Mouse (Mus musculus): ENCODE data around the gene Pelo. TPM values are rescaled to one million over a fixed set of nuclear protein-coding genes. Genes with fewer than 3 reads are reported as not detected.

Gene Pelo
- polyA plus RNA-seq, 1 experiment from 2014 or later: 2.6 TPM

DNA sequence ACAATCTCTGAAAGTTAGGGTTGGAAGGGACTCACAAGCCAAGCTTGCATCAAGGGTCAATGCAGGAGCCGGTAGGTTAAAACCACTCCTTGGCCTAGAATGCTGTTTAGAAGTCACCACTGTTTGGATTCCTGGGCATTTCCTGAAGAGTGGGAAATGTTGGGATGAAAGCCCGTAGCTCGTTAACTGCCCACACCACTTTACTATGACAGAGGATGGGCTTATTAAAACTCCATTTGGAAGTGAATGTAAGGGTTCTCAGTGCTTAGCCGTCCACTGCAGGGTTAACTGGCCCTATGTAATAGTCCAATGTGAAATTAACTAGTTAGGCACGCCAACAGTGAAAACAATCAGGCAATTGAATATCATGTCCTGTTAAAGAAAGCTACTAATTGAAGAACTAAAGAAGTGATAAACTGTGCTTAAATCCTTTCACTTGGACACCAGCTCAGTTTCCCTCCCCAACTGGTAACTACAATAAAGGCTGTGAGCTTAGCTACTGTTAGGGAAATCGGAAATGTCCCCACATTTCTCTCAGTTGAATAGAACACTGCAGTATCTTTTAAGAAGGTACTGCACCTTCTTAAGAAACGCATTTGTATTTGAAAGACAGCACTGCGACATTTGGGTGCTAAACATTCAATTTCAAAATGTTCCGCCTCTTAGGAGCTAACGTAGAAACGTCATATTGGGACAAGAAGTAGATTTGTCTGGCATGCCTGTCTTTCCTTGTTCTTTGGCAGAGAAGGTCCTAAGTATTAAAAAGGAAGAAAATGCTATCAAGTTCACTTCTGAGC lies 10.6 kb upstream of the Pelo start:
- no peak for ATAC-seq (ENCODE audit: low read depth)
- 39% methylated on average over 11 of the region's 11 CpGs for WGBS (ENCODE audit: insufficient replicate concordance)
- Histone ChIP-seq H3K4me2 (ENCODE audit: low read depth, low read length) (peak overlapping the region; percentile 51), H3K36me3 (ENCODE audit: control insufficient read depth, insufficient read depth) (no peaks in the 10 kb centered on the region), H3K4me3 (ENCODE audit: low read depth, low read length) (peak overlapping the region; percentile 63), H3K27ac (ENCODE audit: low read length) (peak overlapping the region; percentile 83), H3K27me3 (ENCODE audit: control insufficient read depth, insufficient read depth, low read depth, low read length) (peaks cover 30% of the 10 kb centered on the region), H3K9ac (ENCODE audit: low read depth, low read length) (peak overlapping the region; percentile 15; the same call in 1 of the 2 replicates), H3K4me1 (ENCODE audit: control insufficient read depth, low read depth, low read length) (no peaks in the 10 kb centered on the region; the same call in 1 of the 2 replicates), H3K9me3 (replicated peaks; ENCODE audit: control insufficient read depth, low read length) (no peaks in the 10 kb centered on the region)

DNA sequence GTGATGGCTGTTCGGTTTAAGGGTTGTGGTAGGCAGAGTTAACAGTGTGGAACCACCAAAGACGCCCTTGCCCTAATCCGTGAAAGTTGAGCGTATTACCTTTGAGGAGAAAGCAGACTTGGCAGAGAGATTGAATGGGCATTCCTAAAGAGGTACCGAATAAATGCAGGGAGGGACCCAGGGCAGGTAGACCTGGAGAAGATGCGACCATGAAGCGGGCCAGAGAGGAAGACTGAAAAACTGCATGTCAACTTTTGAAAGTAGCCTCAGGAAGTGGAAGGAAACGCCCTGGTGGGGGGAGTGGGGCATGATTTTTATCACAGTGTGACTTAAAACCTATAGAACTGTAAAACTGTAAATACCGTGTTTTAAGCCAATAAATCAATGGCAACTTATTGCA lies 9.4 kb upstream of the Pelo start:
- H3K9me3 ChIP-seq (replicated peaks; ENCODE audit: control insufficient read depth, low read length): no peaks in the 10 kb centered on the region
- no peak overlapping the region for H3K4me2 ChIP-seq (ENCODE audit: low read depth, low read length)
- ATAC-seq (ENCODE audit: low read depth): no peak
- H3K9ac ChIP-seq (ENCODE audit: low read depth, low read length): no peak overlapping the region
- H3K27ac ChIP-seq (ENCODE audit: low read length): no peak overlapping the region
- H3K36me3 ChIP-seq (ENCODE audit: control insufficient read depth, insufficient read depth): no peaks in the 10 kb centered on the region
- H3K4me3 ChIP-seq (ENCODE audit: low read depth, low read length): no peak overlapping the region
- H3K27me3 ChIP-seq (ENCODE audit: control insufficient read depth, insufficient read depth, low read depth, low read length): peaks cover 30% of the 10 kb centered on the region
- WGBS (ENCODE audit: insufficient replicate concordance): 57% methylated on average over 9 of the region's 9 CpGs
- H3K4me1 ChIP-seq (ENCODE audit: control insufficient read depth, low read depth, low read length): no peaks in the 10 kb centered on the region; the same call in 1 of the 2 replicates

- no peak overlapping the region for H3K9ac ChIP-seq (ENCODE audit: low read depth, low read length)
- ATAC-seq (ENCODE audit: low read depth): no peak
Observed at GRCm38 (mm10) chr13:115098227-115098626, 8.2 kb upstream of the Pelo start.

DNA sequence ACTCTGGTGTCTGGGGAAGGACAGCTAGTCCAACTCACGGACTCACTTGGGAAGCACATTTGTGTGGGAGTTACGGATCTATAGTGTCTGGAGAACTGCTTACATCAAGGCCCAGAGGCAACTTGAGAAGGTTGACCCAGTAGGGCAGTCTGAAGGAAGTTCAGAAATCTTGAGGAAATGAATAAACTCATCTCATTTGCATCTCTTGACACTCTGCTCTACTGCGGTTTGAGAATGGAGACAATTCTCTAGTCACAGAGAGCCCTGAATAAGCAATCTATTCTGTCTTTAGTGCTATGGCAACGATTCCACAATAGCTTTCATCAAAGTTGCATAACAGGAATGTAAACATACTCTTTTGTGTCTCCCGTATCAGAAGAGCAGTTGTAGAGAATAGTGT lies 7.0 kb upstream of the Pelo start:
- Histone ChIP-seq H3K9me3 (replicated peaks; ENCODE audit: control insufficient read depth, low read length) (no peaks in the 10 kb centered on the region), H3K27ac (ENCODE audit: low read length) (no peak overlapping the region), H3K4me2 (ENCODE audit: low read depth, low read length) (no peak overlapping the region), H3K9ac (ENCODE audit: low read depth, low read length) (no peak overlapping the region), H3K36me3 (ENCODE audit: control insufficient read depth, insufficient read depth) (no peaks in the 10 kb centered on the region), H3K27me3 (ENCODE audit: control insufficient read depth, insufficient read depth, low read depth, low read length) (peaks cover 24% of the 10 kb centered on the region), H3K4me1 (ENCODE audit: control insufficient read depth, low read depth, low read length) (peaks cover under 1% of the 10 kb centered on the region), H3K4me3 (ENCODE audit: low read depth, low read length) (no peak overlapping the region)
- no peak for ATAC-seq (ENCODE audit: low read depth)
- WGBS (ENCODE audit: insufficient replicate concordance): 53% methylated on average over 5 of the region's 5 CpGs

More at GRCm38 (mm10) chr13:115098227-115098626, 8.2 kb upstream of the Pelo start:
- no peaks in the 10 kb centered on the region for H3K9me3 ChIP-seq (replicated peaks; ENCODE audit: control insufficient read depth, low read length)
- no peak overlapping the region for H3K27ac ChIP-seq (ENCODE audit: low read length)
- no peaks in the 10 kb centered on the region; the same call in 1 of the 2 replicates for H3K4me1 ChIP-seq (ENCODE audit: control insufficient read depth, low read depth, low read length)
- H3K36me3 ChIP-seq (ENCODE audit: control insufficient read depth, insufficient read depth): no peaks in the 10 kb centered on the region
- no peak overlapping the region for H3K4me3 ChIP-seq (ENCODE audit: low read depth, low read length)
- WGBS (ENCODE audit: insufficient replicate concordance): 61% methylated on average over 3 of the region's 3 CpGs
- H3K4me2 ChIP-seq (ENCODE audit: low read depth, low read length): no peak overlapping the region
- peaks cover 30% of the 10 kb centered on the region for H3K27me3 ChIP-seq (ENCODE audit: control insufficient read depth, insufficient read depth, low read depth, low read length)

DNA sequence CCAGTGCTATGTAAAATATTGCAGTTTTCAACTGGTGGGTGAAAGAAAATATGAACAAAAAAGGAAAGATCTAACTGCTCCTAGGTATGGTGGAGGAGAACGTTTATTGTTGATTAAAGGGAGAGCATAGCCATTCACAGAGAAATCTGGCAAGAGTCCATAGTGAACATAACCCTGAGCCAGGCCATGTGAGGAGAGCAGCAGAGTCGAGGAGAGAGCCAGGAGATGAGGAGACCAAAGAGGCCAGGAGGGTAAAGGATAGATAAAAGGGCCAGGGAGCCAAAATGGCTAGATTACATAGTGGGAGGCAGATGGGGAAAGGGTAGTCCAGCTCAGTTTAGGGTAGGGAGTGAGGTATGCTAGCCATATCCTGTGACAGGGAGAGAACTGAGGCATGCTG lies 6.2 kb upstream of the Pelo start:
- Histone ChIP-seq H3K9ac (ENCODE audit: low read depth, low read length) (no peak overlapping the region), H3K9me3 (replicated peaks; ENCODE audit: control insufficient read depth, low read length) (no peaks in the 10 kb centered on the region), H3K4me2 (ENCODE audit: low read depth, low read length) (no peak overlapping the region), H3K36me3 (ENCODE audit: control insufficient read depth, insufficient read depth) (no peaks in the 10 kb centered on the region), H3K27ac (ENCODE audit: low read length) (no peak overlapping the region), H3K27me3 (ENCODE audit: control insufficient read depth, insufficient read depth, low read depth, low read length) (peaks cover 16% of the 10 kb centered on the region), H3K4me3 (ENCODE audit: low read depth, low read length) (no peak overlapping the region), H3K4me1 (ENCODE audit: control insufficient read depth, low read depth, low read length) (peaks cover 7% of the 10 kb centered on the region)
- 20% methylated on average over 2 of the region's 2 CpGs for WGBS (ENCODE audit: insufficient replicate concordance)
- peak; percentile 20; the same call in 1 of the 2 replicates for ATAC-seq (ENCODE audit: low read depth)

- Histone ChIP-seq H3K36me3 (ENCODE audit: control insufficient read depth, insufficient read depth) (no peaks in the 10 kb centered on the region), H3K4me1 (ENCODE audit: control insufficient read depth, low read depth, low read length) (peaks cover 10% of the 10 kb centered on the region), H3K27ac (ENCODE audit: low read length) (no peak overlapping the region), H3K9me3 (replicated peaks; ENCODE audit: control insufficient read depth, low read length) (no peaks in the 10 kb centered on the region), H3K4me3 (ENCODE audit: low read depth, low read length) (no peak overlapping the region), H3K9ac (ENCODE audit: low read depth, low read length) (no peak overlapping the region), H3K4me2 (ENCODE audit: low read depth, low read length) (no peak overlapping the region), H3K27me3 (ENCODE audit: control insufficient read depth, insufficient read depth, low read depth, low read length) (peaks cover 9% of the 10 kb centered on the region; the same call in 1 of the 2 replicates)
- no peak for ATAC-seq (ENCODE audit: low read depth)
- WGBS (ENCODE audit: insufficient replicate concordance): 76% methylated on average over 2 of the region's 2 CpGs
Observed at GRCm38 (mm10) chr13:115095392-115095791, 5.4 kb upstream of the Pelo start.

DNA sequence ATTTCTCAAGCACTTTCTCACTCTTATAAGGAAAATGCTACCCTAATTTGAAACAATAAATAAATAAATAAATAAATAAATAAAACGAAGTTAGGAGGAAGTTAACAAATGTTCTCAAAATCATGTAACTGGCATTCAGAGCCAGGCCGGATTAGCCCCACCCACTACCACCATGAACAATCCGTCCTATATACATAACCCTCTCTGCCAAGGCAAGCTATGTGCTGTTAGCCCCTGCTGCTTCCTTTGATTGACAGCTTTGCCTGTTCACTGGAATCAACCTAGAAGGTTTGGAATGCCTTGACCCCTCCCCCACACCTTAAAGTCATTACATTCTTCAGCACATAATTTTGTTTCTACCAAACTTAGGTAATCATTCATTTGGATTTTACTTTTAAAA lies 1.5 kb upstream of the Pelo start:
- Histone ChIP-seq H3K36me3 (ENCODE audit: control insufficient read depth, insufficient read depth) (0 out of 2 replicates have a peak, but pooled peaks cover 4% of the 10 kb centered on the region), H3K27me3 (ENCODE audit: control insufficient read depth, insufficient read depth, low read depth, low read length) (no peaks in the 10 kb centered on the region), H3K4me2 (ENCODE audit: low read depth, low read length) (peak overlapping the region; percentile 98), H3K9me3 (replicated peaks; ENCODE audit: control insufficient read depth, low read length) (no peaks in the 10 kb centered on the region), H3K9ac (ENCODE audit: low read depth, low read length) (no peak overlapping the region), H3K4me1 (ENCODE audit: control insufficient read depth, low read depth, low read length) (peaks cover 25% of the 10 kb centered on the region), H3K27ac (ENCODE audit: low read length) (peak overlapping the region; percentile 98), H3K4me3 (ENCODE audit: low read depth, low read length) (no peak overlapping the region)
- 47% methylated on average over 3 of the region's 3 CpGs for WGBS (ENCODE audit: insufficient replicate concordance)
- no peak for ATAC-seq (ENCODE audit: low read depth)

DNA sequence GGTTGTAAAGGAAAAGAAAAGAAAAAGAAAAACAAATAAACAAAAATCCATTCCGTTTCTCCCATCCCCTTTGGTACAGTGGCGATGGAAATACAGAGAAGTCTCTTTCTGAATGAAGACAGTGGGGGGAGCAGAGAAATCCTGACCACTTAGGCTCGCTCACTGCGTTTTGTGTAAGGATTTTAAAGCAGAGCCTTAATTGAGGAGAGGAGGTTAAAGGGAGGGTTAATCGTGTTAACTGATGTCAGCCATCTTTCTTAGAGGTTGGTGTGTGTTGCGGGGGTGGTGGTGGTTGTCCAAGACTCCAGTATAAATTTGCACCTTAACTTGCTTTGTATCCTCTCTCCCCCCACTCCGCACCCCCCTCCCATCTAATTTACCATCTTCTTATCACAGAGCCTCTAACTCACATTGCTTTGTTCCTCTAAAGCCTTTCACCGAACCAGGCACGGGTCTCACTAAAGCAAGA lies 1.0 kb upstream of the Pelo start:
- H3K9me3 ChIP-seq (replicated peaks; ENCODE audit: control insufficient read depth, low read length): no peaks in the 10 kb centered on the region
- 21% methylated on average over 9 of the region's 9 CpGs for WGBS (ENCODE audit: insufficient replicate concordance)
- 0 out of 2 replicates have a peak, but pooled peaks have one; percentile 6 for ATAC-seq (ENCODE audit: low read depth)
- H3K4me3 ChIP-seq (ENCODE audit: low read depth, low read length): peak overlapping the region; percentile 86
- peak overlapping the region; percentile 98 for H3K4me2 ChIP-seq (ENCODE audit: low read depth, low read length)
- no peaks in the 10 kb centered on the region for H3K27me3 ChIP-seq (ENCODE audit: control insufficient read depth, insufficient read depth, low read depth, low read length)
- H3K27ac ChIP-seq (ENCODE audit: low read length): peak overlapping the region; percentile 98
- H3K36me3 ChIP-seq (ENCODE audit: control insufficient read depth, insufficient read depth): peaks cover 4% of the 10 kb centered on the region; the same call in 1 of the 2 replicates
- H3K9ac ChIP-seq (ENCODE audit: low read depth, low read length): peak overlapping the region; percentile 56
- peaks cover 25% of the 10 kb centered on the region for H3K4me1 ChIP-seq (ENCODE audit: control insufficient read depth, low read depth, low read length)

DNA sequence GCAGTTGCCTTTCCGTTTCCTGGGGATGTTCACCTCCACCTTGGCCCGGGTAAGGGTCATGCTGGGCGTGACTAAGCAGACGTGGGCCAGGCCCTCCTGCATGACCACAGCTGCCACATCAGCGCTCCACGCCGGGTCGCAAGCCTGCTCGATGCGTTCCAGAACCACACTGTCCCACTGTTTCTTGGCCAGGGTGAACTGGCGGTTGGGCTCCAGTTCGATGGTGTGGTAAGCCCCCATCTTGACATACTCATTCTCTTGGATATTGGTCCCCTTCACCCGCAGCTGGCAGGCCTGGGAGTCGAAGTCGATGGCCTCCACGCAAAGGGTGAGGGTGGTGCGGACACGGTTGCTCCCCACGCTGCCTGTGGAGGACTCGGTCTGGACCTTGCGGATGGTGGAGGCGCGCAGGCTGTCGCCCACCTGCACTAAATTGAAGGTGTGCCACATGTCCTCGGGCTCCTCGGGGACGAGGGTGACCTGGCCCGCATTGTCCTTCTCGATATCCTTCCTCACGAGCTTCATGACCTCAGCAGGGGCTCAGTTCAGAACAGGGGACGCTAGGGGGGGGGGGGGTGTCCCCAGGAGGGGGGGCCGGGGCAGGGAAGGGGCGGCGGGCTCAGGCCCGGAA lies 476 bp downstream of the Pelo start:
- peaks cover 25% of the 10 kb centered on the region for H3K4me1 ChIP-seq (ENCODE audit: control insufficient read depth, low read depth, low read length)
- peaks cover 4% of the 10 kb centered on the region; the same call in 1 of the 2 replicates for H3K36me3 ChIP-seq (ENCODE audit: control insufficient read depth, insufficient read depth)
- H3K27ac ChIP-seq (ENCODE audit: low read length): peak overlapping the region; percentile 98
- ATAC-seq (ENCODE audit: low read depth): peak; percentile 38
- H3K9me3 ChIP-seq (replicated peaks; ENCODE audit: control insufficient read depth, low read length): no peaks in the 10 kb centered on the region
- H3K27me3 ChIP-seq (ENCODE audit: control insufficient read depth, insufficient read depth, low read depth, low read length): no peaks in the 10 kb centered on the region
- peak overlapping the region; percentile 86 for H3K4me3 ChIP-seq (ENCODE audit: low read depth, low read length)
- peak overlapping the region; percentile 98 for H3K4me2 ChIP-seq (ENCODE audit: low read depth, low read length)
- peak overlapping the region; percentile 92 for H3K9ac ChIP-seq (ENCODE audit: low read depth, low read length)
- 3% methylated on average over 35 of the region's 35 CpGs for WGBS (ENCODE audit: insufficient replicate concordance)

Data from liver, embryonic 16.5 days (tissue).